Mouse (Mus musculus) neural tube, embryonic 15.5 days (tissue): ENCODE data around the gene Rbm10. TPM values are rescaled to one million over a fixed set of nuclear protein-coding genes. Genes with fewer than 3 reads are reported as not detected.

Source experiments
- ATAC-seq: fragments of 200-750 bp; cut with Nextera tagmentation; 2 replicates; pipeline ENCODE4 v1.8.0; 2017; ENCODE audit warnings: mild to moderate bottlenecking, moderate TSS enrichment, moderate library complexity; ENCODE audit not compliant: low FRiP score
- H3K27ac ChIP-seq: fragments of 300-500 bp; sonication (generic); replicated peaks from 2 replicates; pipeline ENCODE4 v1.5.1; 2015; ENCODE audit warnings: mild to moderate bottlenecking, inconsistent platforms
- H3K27me3 ChIP-seq: fragments of 300-500 bp; sonication (generic); replicated peaks from 2 replicates; pipeline ENCODE4 v1.6.1; 2015; ENCODE audit warnings: inconsistent platforms
- H3K36me3 ChIP-seq: fragments of 300-500 bp; sonication (generic); 2 replicates; pipeline ENCODE4 v1.6.1; 2015; ENCODE audit warnings: inconsistent platforms
- H3K4me1 ChIP-seq: fragments of 300-500 bp; sonication (generic); 2 replicates; pipeline ENCODE4 v1.6.1; 2015; ENCODE audit warnings: inconsistent platforms
- H3K4me2 ChIP-seq: fragments of 300-500 bp; sonication (generic); 2 replicates; pipeline ENCODE4 v1.6.1; 2015; ENCODE audit warnings: inconsistent platforms, mild to moderate bottlenecking, moderate library complexity
- H3K4me3 ChIP-seq: fragments of 300-500 bp; sonication (generic); replicated peaks from 2 replicates; pipeline ENCODE4 v1.5.1; 2015; ENCODE audit warnings: mild to moderate bottlenecking, inconsistent platforms
- H3K9ac ChIP-seq: fragments of 300-500 bp; sonication (generic); replicated peaks from 2 replicates; pipeline ENCODE4 v1.6.1; 2015; ENCODE audit warnings: mild to moderate bottlenecking, inconsistent platforms
- H3K9me3 ChIP-seq: fragments of 300-500 bp; sonication (generic); replicated peaks from 2 replicates; pipeline ENCODE4 v1.6.1; 2016; ENCODE audit warnings: inconsistent platforms
- WGBS: fragments of 180-500 bp; shearing (Covaris S2); methylation state at CpG from one replicate; pipeline ENCODE4 v1.1.7; 2015; ENCODE audit warnings: mixed read lengths; 5-methylcytosine and 5-hydroxymethylcytosine counted together
- polyA plus RNA-seq: library from polyadenylated mRNA; unstranded; fragments of >200 nt; fragmentation: Nextera tagmentation; extraction: Ambion mirVana; gene quantifications from 2 replicates; pipeline ENCODE4 v1.2.1, GENCODE M21; 2015

Rbm10 gene
- polyA plus RNA-seq, 1 experiment from 2014 or later = 47.2 TPM

DNA sequence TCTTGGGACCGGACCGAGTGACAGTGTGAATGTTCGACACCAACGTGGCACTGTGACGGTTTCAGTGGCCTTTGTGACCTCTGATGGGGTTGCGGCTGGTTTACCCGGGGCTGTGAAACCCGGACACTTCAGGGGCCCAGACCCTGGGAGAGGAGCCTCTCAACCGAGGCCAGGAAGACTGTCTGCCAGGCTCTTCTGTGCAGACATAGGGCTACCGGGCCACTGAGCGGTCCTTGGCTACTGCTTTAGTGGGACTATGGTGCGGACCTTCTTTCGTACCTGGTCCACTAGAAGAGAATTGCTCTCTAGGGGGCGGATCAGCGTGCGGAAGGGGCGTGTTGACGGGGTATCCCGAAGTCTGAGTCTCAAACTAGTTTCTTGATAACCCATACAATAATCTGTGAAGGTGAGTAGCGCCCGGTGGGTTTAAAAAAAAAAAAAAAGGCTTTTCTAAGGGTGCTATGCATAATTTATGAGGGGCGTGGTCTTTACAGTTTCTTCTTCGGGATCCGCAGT is 41.6 kb downstream of the Rbm10 start:
- Histone ChIP-seq H3K4me2 (peak overlapping the region; percentile 77), H3K36me3 (no peaks in the 10 kb centered on the region), H3K4me3 (peak overlapping the region; percentile 49), H3K27ac (no peak overlapping the region), H3K4me1 (0 out of 2 replicates have a peak, but pooled peaks cover 3% of the 10 kb centered on the region), H3K9me3 (no peaks in the 10 kb centered on the region), H3K9ac (peak overlapping the region; percentile 51), H3K27me3 (no peaks in the 10 kb centered on the region)
- WGBS = 20% methylated on average over 24 of the region's 24 CpGs
- no peak for ATAC-seq

DNA sequence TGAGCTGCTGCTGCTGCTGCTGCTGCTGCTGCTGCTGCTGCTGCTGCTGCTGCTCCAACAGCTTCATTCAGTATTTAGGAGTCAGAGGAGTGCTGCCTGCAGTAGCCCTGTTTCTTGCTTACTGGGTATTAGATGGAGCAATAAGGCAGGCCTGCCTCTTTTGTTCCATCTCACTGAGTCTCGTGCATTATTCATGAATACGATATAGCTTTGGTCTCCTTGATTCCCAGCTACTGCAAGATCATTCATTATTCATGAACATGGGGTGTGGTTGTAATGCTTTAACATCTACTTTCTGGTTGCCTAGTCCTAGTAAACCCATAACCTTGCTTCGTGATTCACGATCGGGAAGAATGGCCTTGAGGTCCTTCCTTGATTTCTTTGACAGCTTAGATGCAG is 45.0 kb downstream of the Rbm10 start:
- 23% methylated on average over 5 of the region's 5 CpGs for WGBS
- Histone ChIP-seq H3K9me3 (no peaks in the 10 kb centered on the region), H3K4me3 (peak overlapping the region; percentile 58; the same call in 1 of the 2 replicates), H3K4me2 (peak overlapping the region; percentile 28; the same call in 1 of the 2 replicates), H3K4me1 (peaks cover 26% of the 10 kb centered on the region), H3K36me3 (no peaks in the 10 kb centered on the region), H3K27ac (peak overlapping the region; percentile 70), H3K9ac (no peak overlapping the region), H3K27me3 (no peaks in the 10 kb centered on the region)
- ATAC-seq = peak; percentile 60

DNA sequence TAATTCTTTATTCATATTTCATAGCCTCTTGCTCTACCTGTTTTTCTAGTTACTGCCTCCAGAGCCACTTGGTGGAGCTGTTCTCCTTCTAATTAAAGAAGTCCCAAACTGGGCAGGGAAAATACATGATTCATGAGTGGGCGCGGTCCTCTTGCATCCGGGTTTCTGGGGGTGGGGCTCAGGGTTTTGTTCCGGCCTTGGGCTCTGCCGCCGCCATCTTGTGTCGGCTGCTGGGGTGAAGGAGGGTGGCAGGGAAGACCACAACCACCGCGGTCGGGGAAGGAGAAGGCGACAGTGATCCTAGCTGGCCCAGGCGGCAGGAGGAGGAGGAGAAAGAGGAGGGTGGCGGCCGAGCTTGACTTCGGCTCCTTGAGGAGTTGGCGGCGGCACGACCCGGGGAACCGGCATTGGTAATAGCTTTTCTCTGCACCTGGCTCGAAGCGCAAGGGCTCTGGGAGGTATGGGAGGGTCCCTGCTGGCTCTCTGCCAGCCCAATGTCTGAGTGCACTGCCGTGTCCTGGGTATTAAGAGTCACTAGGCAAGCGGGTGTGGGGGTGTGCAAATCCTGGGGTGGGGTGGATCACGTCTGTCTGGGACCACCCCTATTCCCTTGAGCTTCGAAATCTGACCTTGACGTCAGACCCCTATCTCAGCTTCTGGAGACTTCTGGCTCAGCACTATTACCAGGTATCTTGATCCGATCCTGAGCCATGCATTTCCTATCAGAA is 45.6 kb downstream of the Rbm10 start:
- H3K4me1 ChIP-seq = peaks cover 26% of the 10 kb centered on the region
- ATAC-seq = peak; percentile 90
- no peaks in the 10 kb centered on the region for H3K27me3 ChIP-seq
- 11% methylated on average over 25 of the region's 28 CpGs for WGBS
- H3K9ac ChIP-seq = peak overlapping the region; percentile 73
- H3K4me3 ChIP-seq = peak overlapping the region; percentile 58
- H3K27ac ChIP-seq = peak overlapping the region; percentile 88
- H3K9me3 ChIP-seq = no peaks in the 10 kb centered on the region
- H3K36me3 ChIP-seq = no peaks in the 10 kb centered on the region
- peak overlapping the region; percentile 58 for H3K4me2 ChIP-seq

DNA sequence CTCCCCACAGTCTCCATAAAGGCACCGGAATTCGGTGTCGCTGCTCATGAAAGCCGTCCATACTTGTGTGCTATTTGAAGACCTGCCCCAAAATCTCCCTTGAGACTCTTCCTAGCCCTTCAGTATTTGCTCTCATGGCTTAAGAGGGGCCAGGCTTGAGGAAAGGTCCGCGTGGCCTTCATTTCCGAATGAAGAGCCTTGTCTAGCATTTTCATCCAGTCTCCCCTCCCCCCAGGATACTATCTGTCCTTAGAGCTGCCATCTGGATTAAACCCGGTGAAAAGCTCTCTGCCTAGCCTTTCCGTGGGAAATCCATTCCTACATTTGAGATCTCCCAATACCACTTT is 46.1 kb downstream of the Rbm10 start:
- whole genome bisulfite sequencing = 20% methylated on average over 9 of the region's 9 CpGs
- H3K9ac ChIP-seq = peak overlapping the region; percentile 73
- peaks cover 2% of the 10 kb centered on the region; the same call in 1 of the 2 replicates for H3K36me3 ChIP-seq
- H3K4me1 ChIP-seq = peaks cover 26% of the 10 kb centered on the region
- no peaks in the 10 kb centered on the region for H3K27me3 ChIP-seq
- peak; percentile 10; the same call in 1 of the 2 replicates for ATAC-seq
- peak overlapping the region; percentile 88 for H3K27ac ChIP-seq
- no peaks in the 10 kb centered on the region for H3K9me3 ChIP-seq
- H3K4me3 ChIP-seq = peak overlapping the region; percentile 58
- peak overlapping the region; percentile 58 for H3K4me2 ChIP-seq

DNA sequence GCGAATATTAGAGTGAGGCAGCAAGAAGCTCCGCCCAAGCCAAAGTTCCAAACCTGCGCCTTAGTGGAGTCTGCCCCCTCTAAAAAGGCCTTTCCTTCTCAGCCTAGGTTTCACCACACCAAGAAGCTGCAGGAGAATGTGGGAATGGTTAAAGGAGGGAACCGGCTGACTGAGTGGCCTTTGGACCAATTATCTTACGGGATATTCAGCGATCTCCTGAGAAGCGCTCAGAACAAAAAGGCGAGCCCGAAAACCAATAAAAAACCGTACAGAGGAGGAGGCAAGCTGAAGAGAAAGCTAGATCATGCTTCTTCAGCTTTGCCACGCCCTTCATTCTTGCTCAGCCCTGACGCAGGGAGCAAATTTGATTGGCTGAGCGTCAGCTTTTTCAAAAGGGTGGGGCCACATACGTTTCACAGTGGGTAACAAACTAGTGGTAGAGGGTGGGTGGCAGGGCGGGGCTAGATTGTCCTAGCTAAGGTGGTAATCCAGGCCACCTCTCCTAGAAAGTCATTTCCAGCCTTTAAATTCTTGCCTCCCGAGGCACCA is 70.3 kb downstream of the Rbm10 start, which contains the start of gene Cdk16:
Cdk16 (plus strand) TSS at position 436 of the 549 bp plus-strand sequence.
- Histone ChIP-seq H3K9me3 (no peaks in the 10 kb centered on the region), H3K27ac (peak within 1 kb of the TSS; percentile 94), H3K27me3 (no peaks in the 10 kb centered on the region), H3K4me2 (peak within 1 kb of the TSS; percentile 64), H3K9ac (peak within 1 kb of the TSS; percentile 71), H3K4me3 (peak within 1 kb of the TSS; percentile 62), H3K36me3 (peaks cover 9% of the 10 kb centered on the region), H3K4me1 (peaks cover 19% of the 10 kb centered on the region)
- WGBS = 24% methylated on average over 16 of the region's 16 CpGs
- peak; percentile 93 for ATAC-seq

DNA sequence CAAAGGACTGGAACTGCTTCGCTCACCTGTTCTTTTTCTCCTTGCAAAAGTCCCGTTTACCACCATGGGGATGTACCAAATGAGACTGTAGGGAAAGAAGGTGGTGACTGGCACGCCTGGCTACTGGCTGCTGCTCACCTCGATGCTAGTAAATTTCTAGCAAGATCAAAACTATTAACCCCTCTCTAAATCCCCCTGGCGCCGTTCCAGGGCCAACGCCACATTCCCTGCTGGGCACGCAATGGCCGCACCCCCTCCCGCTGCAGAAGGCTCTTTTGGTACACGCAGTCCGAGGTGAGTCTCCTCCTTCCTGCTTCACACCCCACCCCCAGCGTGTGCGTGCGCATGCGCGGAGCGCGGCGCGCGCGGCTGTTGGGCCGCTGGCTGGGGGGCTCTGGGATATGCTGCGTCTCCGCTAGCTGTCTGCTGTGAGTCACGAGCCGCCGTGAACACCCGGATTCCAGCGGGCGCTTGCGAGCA is 70.8 kb downstream of the Rbm10 start:
- Histone ChIP-seq H3K9me3 (no peaks in the 10 kb centered on the region), H3K27me3 (no peaks in the 10 kb centered on the region), H3K9ac (peak overlapping the region; percentile 71), H3K4me3 (peak overlapping the region; percentile 62), H3K27ac (peak overlapping the region; percentile 94), H3K36me3 (peaks cover 7% of the 10 kb centered on the region; the same call in 1 of the 2 replicates), H3K4me2 (peak overlapping the region; percentile 64), H3K4me1 (peaks cover 19% of the 10 kb centered on the region)
- ATAC-seq = peak; percentile 92
- 27% methylated on average over 27 of the region's 33 CpGs for WGBS

DNA sequence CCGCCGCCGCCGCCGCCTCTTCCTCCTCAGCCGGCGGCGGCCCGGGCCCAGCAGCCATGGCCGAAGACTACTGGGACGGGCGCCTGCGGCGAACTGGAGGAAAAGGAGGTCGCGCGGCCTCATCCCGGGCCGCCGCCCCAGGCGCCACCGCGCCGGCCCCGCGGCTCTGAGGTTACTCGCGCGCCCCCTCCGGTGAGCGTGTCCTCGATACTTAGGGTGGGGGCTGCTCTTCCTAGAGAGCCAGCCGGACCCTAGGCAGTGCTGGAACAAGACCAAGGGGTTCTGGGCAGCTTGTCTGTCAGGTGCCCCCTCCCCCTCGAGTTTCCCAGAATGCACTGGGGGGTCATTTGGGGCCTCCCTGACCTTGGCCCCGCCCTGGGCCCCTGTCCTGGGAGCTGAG is 71.3 kb downstream of the Rbm10 start:
- H3K9ac ChIP-seq = peak overlapping the region; percentile 71
- ATAC-seq = peak; percentile 53
- H3K4me3 ChIP-seq = peak overlapping the region; percentile 62
- peak overlapping the region; percentile 64 for H3K4me2 ChIP-seq
- WGBS = 28% methylated on average over 35 of the region's 35 CpGs
- no peaks in the 10 kb centered on the region for H3K27me3 ChIP-seq
- peaks cover 19% of the 10 kb centered on the region for H3K4me1 ChIP-seq
- peak overlapping the region; percentile 94 for H3K27ac ChIP-seq
- H3K36me3 ChIP-seq = peaks cover 9% of the 10 kb centered on the region
- H3K9me3 ChIP-seq = no peaks in the 10 kb centered on the region

DNA sequence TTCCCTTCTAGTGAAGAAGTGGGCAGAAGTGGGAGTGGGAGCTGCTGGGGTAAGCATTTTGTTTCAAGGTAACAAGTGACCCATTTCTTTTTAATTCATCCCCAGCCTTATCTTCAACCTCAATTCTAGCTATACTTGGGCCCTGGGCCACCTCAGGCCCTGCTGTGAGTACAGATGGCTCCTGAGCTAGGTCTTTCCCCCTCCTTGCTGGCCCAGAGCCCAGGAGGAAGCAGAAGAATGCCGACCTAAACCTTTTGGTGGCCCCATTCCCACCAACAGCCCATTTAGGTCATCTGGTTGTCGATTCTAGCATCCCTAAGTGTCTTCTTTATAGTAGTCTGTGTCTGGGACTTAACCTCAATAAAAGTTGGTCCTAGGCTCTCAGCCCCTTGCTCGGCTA is 74.3 kb downstream of the Rbm10 start:
- 83% methylated on average over 3 of the region's 3 CpGs for WGBS
- no peak overlapping the region for H3K4me2 ChIP-seq
- no peak overlapping the region for H3K9ac ChIP-seq
- no peak for ATAC-seq
- H3K4me1 ChIP-seq = peaks cover 19% of the 10 kb centered on the region
- H3K4me3 ChIP-seq = no peak overlapping the region
- H3K27ac ChIP-seq = no peak overlapping the region
- H3K36me3 ChIP-seq = peaks cover 26% of the 10 kb centered on the region
- no peaks in the 10 kb centered on the region for H3K9me3 ChIP-seq
- no peaks in the 10 kb centered on the region for H3K27me3 ChIP-seq

DNA sequence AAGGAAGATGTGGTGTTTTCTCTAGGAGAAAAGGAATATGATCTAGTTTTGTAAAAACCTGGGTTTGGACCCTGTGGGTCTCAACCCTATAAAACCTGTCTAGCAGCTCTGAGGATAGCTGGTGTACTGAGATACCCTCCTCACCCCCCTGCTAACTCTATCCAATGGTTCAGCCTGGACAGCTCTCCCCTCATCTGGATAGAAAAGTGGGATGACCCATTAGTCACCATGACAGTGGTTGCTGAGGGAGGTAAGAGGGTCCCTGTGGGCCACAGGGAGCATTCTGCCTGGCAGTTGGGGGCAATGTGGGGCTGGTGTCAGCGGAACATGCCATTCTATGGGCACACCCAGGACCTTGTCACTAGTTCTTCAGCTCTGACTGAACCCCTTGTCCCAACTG is 75.3 kb downstream of the Rbm10 start:
- H3K36me3 ChIP-seq = peaks cover 33% of the 10 kb centered on the region
- H3K4me1 ChIP-seq = peaks cover 13% of the 10 kb centered on the region
- ATAC-seq = no peak
- H3K27me3 ChIP-seq = no peaks in the 10 kb centered on the region
- no peak overlapping the region for H3K4me3 ChIP-seq
- H3K27ac ChIP-seq = no peak overlapping the region
- no peak overlapping the region for H3K9ac ChIP-seq
- H3K9me3 ChIP-seq = no peaks in the 10 kb centered on the region
- 88% methylated on average over 1 of the region's 1 CpGs for WGBS
- no peak overlapping the region for H3K4me2 ChIP-seq

DNA sequence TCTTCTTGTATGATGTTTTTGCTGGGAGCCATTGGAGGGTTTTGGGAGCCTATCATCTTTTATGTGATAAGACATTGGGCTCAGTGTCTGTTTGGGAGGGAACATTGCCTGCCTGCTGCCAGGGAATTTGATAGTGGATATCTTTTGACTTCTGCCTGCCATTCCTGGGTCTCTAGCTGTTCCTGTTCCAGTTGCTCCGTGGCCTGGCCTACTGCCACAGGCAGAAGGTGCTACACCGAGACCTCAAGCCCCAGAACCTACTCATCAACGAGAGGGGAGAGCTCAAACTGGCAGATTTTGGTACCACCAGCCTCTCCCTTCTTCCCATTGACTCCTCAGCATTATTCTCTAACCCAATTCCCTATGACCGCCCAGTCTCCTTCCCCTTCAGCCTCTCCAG is 78.5 kb downstream of the Rbm10 start:
- WGBS = 93% methylated on average over 4 of the region's 4 CpGs
- H3K9me3 ChIP-seq = no peaks in the 10 kb centered on the region

More for the DNA sequence above, 78.5 kb downstream of the Rbm10 start:
- no peak for ATAC-seq
- no peaks in the 10 kb centered on the region for H3K4me1 ChIP-seq
- no peak overlapping the region for H3K9ac ChIP-seq
- H3K4me3 ChIP-seq = no peak overlapping the region
- no peak overlapping the region for H3K27ac ChIP-seq
- no peak overlapping the region for H3K4me2 ChIP-seq
- no peaks in the 10 kb centered on the region for H3K27me3 ChIP-seq
- H3K36me3 ChIP-seq = peaks cover 47% of the 10 kb centered on the region
